Mouse (Mus musculus) CH12.LX (cell line): ENCODE measurements around the gene Zfand2a. TPM values are rescaled to one million over a fixed set of nuclear protein-coding genes. Genes with fewer than 3 reads are reported as not detected.

Source experiments
- DNase-seq: peaks from one replicate; pipeline ENCODE4 v3.0.0-alpha.2; 2013; ENCODE audit errors: extremely low read depth
- H3K27ac ChIP-seq: 2 replicates; pipeline ENCODE4 v1.5.1; 2012; ENCODE audit warnings: low read depth, mild to moderate bottlenecking, control low read depth, moderate library complexity; ENCODE audit not compliant: insufficient read depth
- H3K27me3 ChIP-seq: replicated peaks from 2 replicates; pipeline ENCODE3; 2012; ENCODE audit warnings: inconsistent platforms
- H3K36me3 ChIP-seq, 2 experiments: replicated peaks in 1 of 2; 2 replicates each; pipeline versions ENCODE3 to v1.6.1; 2012; ENCODE audit warnings: inconsistent platforms in 1 of 2, low read length in 1 of 2, mild to moderate bottlenecking in 1 of 2, mixed read lengths in 1 of 2, moderate library complexity in 1 of 2; ENCODE audit not compliant: control insufficient read depth in 1 of 2, insufficient read depth in 1 of 2
- H3K4me1 ChIP-seq, 2 experiments: 2 replicates each; pipeline ENCODE4 v1.6.1; 2012; ENCODE audit warnings: inconsistent platforms in 1 of 2, moderate library complexity in 1 of 2; ENCODE audit not compliant: insufficient read depth in 2 of 2, control insufficient read depth in 1 of 2
- H3K4me2 ChIP-seq: 2 replicates; pipeline ENCODE4 v1.6.1; 2012; ENCODE audit warnings: low read depth, mild to moderate bottlenecking, control low read depth; ENCODE audit not compliant: poor library complexity, insufficient read depth, severe bottlenecking
- H3K4me3 ChIP-seq, 3 experiments: fragments of 150-350 bp in 1 of 3; sonication (generic) in 1 of 3; replicated peaks in 1 of 3; 2 replicates each; pipeline versions ENCODE3 to v1.5.1; 2011 to 2012; ENCODE audit warnings: low read depth in 2 of 3, low read length in 2 of 3, mild to moderate bottlenecking in 2 of 3, moderate library complexity in 2 of 3, control low read depth in 1 of 3, improper control_type of control experiment in 1 of 3, inconsistent platforms in 1 of 3, mixed read lengths in 1 of 3; ENCODE audit not compliant: poor library complexity in 1 of 3
- H3K79me2 ChIP-seq: replicated peaks from 2 replicates; pipeline ENCODE4 v1.6.1; 2012; ENCODE audit warnings: mild to moderate bottlenecking, moderate library complexity; ENCODE audit not compliant: control insufficient read depth, poor library complexity, insufficient read depth, severe bottlenecking; ENCODE audit errors: extremely low read depth
- H3K9ac ChIP-seq: 2 replicates; pipeline ENCODE4 v1.6.1; 2012; ENCODE audit warnings: low read depth, mild to moderate bottlenecking, control low read depth, moderate library complexity; ENCODE audit not compliant: insufficient read depth
- H3K9me3 ChIP-seq: replicated peaks from 2 replicates; pipeline ENCODE3; 2012; ENCODE audit warnings: low read length, inconsistent platforms, mixed read lengths
- BHLHE40 ChIP-seq: IDR thresholded peaks from 2 replicates; pipeline ENCODE4 v1.6.1; 2011; ENCODE audit warnings: mild to moderate bottlenecking, low read depth, low read length, improper control_type of control experiment
- CTCF ChIP-seq, 2 experiments: IDR thresholded peaks in 1 of 2; conservative IDR thresholded peaks in 1 of 2; 2 replicates each; pipeline ENCODE4 v1.5.1; 2011 to 2012; ENCODE audit warnings: low read depth in 2 of 2, low read length in 2 of 2, improper control_type of control experiment in 1 of 2, inconsistent platforms in 1 of 2, mild to moderate bottlenecking in 1 of 2, moderate library complexity in 1 of 2
- E2F4 ChIP-seq: IDR thresholded peaks from 2 replicates; pipeline ENCODE4 v1.6.1; 2011; ENCODE audit warnings: low read depth, low read length, improper control_type of control experiment; ENCODE audit not compliant: insufficient replicate concordance
- EP300 ChIP-seq: IDR thresholded peaks from 2 replicates; pipeline ENCODE4 v1.6.1; 2011; ENCODE audit warnings: low read length, improper control_type of control experiment
- ETS1 ChIP-seq: conservative IDR thresholded peaks from 2 replicates; pipeline ENCODE4 v1.6.1; 2012; ENCODE audit warnings: low read depth, mild to moderate bottlenecking, inconsistent platforms, low read length, improper control_type of control experiment, moderate library complexity
- GABPA ChIP-seq: IDR thresholded peaks from 2 replicates; pipeline ENCODE4 v1.6.1; 2012; ENCODE audit warnings: low read depth, low read length, improper control_type of control experiment, inconsistent platforms; ENCODE audit not compliant: insufficient replicate concordance
- IRF4 ChIP-seq: IDR thresholded peaks from 2 replicates; pipeline ENCODE4 v1.6.1; 2014; ENCODE audit warnings: low read depth, mild to moderate bottlenecking, inconsistent platforms, low read length, improper control_type of control experiment
- JUND ChIP-seq: conservative IDR thresholded peaks from 2 replicates; pipeline ENCODE4 v1.6.1; 2011; ENCODE audit warnings: low read depth, low read length, improper control_type of control experiment
- KAT2A ChIP-seq: IDR thresholded peaks from 2 replicates; pipeline ENCODE4 v1.6.1; 2012; ENCODE audit warnings: low read length, improper control_type of control experiment, inconsistent platforms; ENCODE audit not compliant: insufficient replicate concordance
- MAX ChIP-seq: IDR thresholded peaks from 2 replicates; pipeline ENCODE4 v1.6.1; 2011; ENCODE audit warnings: low read length, improper control_type of control experiment
- MEF2A ChIP-seq: IDR thresholded peaks from 2 replicates; pipeline ENCODE4 v1.6.1; 2014; ENCODE audit warnings: low read depth, mild to moderate bottlenecking, inconsistent platforms, low read length, improper control_type of control experiment, borderline replicate concordance
- MXI1 ChIP-seq: IDR thresholded peaks from 2 replicates; pipeline ENCODE4 v1.6.1; 2011; ENCODE audit warnings: mild to moderate bottlenecking, low read depth, low read length, improper control_type of control experiment
- MYC ChIP-seq: IDR thresholded peaks from 2 replicates; pipeline ENCODE4 v1.6.1; 2011; ENCODE audit warnings: low read depth, mild to moderate bottlenecking, improper control_type of control experiment, low read length
- NELFE ChIP-seq: IDR thresholded peaks from 2 replicates; pipeline ENCODE4 v1.6.1; 2011; ENCODE audit warnings: low read depth, low read length, improper control_type of control experiment
- NRF1 ChIP-seq: IDR thresholded peaks from 2 replicates; pipeline ENCODE4 v1.6.1; 2014; ENCODE audit warnings: low read depth, mild to moderate bottlenecking, inconsistent platforms, low read length, improper control_type of control experiment, moderate library complexity
- PAX5 ChIP-seq: IDR thresholded peaks from 2 replicates; pipeline ENCODE4 v1.6.1; 2012; ENCODE audit warnings: low read length, inconsistent platforms, mixed read lengths
- POLR2AphosphoS2 ChIP-seq: IDR thresholded peaks from 2 replicates; pipeline ENCODE4 v1.6.1; 2011; ENCODE audit warnings: low read depth, low read length, improper control_type of control experiment
- RAD21 ChIP-seq: IDR thresholded peaks from 2 replicates; pipeline ENCODE4 v1.6.1; 2011; ENCODE audit warnings: low read depth, mild to moderate bottlenecking, low read length, improper control_type of control experiment, moderate library complexity
- SIN3A ChIP-seq: IDR thresholded peaks from 2 replicates; pipeline ENCODE4 v1.6.1; 2012; ENCODE audit warnings: low read length, improper control_type of control experiment, inconsistent platforms
- SMC3 ChIP-seq: IDR thresholded peaks from 2 replicates; pipeline ENCODE4 v1.6.1; 2011; ENCODE audit warnings: low read depth, low read length, improper control_type of control experiment
- TBP ChIP-seq: conservative IDR thresholded peaks from 2 replicates; pipeline ENCODE4 v1.6.1; 2011; ENCODE audit warnings: low read depth, low read length, improper control_type of control experiment
- TCF12 ChIP-seq: IDR thresholded peaks from 2 replicates; pipeline ENCODE4 v1.6.1; 2014; ENCODE audit warnings: low read depth, mild to moderate bottlenecking, inconsistent platforms, low read length, improper control_type of control experiment
- UBTF ChIP-seq: IDR thresholded peaks from 2 replicates; pipeline ENCODE4 v1.6.1; 2012; ENCODE audit warnings: low read depth, mild to moderate bottlenecking, inconsistent platforms, low read length, improper control_type of control experiment, moderate library complexity
- ZC3H11A ChIP-seq: IDR thresholded peaks from 2 replicates; pipeline ENCODE4 v1.6.1; 2012; ENCODE audit warnings: low read depth, mild to moderate bottlenecking, inconsistent platforms, low read length, improper control_type of control experiment
- ZMIZ1 ChIP-seq: IDR thresholded peaks from 2 replicates; pipeline ENCODE4 v1.6.1; 2012; ENCODE audit warnings: low read depth, mild to moderate bottlenecking, inconsistent platforms, low read length, improper control_type of control experiment
- ZNF384 ChIP-seq: IDR thresholded peaks from 2 replicates; pipeline ENCODE4 v1.6.1; 2012; ENCODE audit warnings: low read depth, low read length, improper control_type of control experiment, inconsistent platforms
- dilution Hi-C: fragments of 300-500 bp; cut with MboI; formaldehyde crosslinking; loops from 2 replicates; pipeline ENCODE4 v1.14.3; 2020; ENCODE audit warnings: low sequenced_read_pairs; ENCODE audit not compliant: extremely low pct_unique_long_range_greater_than_20kb, extremely low pct_ligation_motif_present
- in situ Hi-C: fragments of 300-500 bp; cut with MboI; formaldehyde crosslinking; loops from 3 replicates; pipeline ENCODE4 v1.14.3; 2019; ENCODE audit warnings: low sequenced_read_pairs, low pct_ligation_motif_present, low pct_unique_long_range_greater_than_20kb, mixed read lengths
- polyA plus RNA-seq: library from polyadenylated mRNA; unstranded; fragments of >175 nt; gene quantifications from 2 replicates; pipeline ENCODE4 v1.2.1, GENCODE M21; 2012; ENCODE audit warnings: low read depth; ENCODE audit not compliant: insufficient read length
- total RNA-seq, 2 experiments: library from RNA; depleted of rRNA; stranded (reverse); fragments of 300-350 nt in 1 of 2; fragments of >200 nt in 1 of 2; gene quantifications; 2 replicates each; pipeline ENCODE4 v1.2.3; 2012 to 2014

Gene Zfand2a
- total and polyA plus RNA-seq, 3 experiments: 5.8 to 13.4 (median 9.2) TPM

GRCm38 (mm10) chr5:139433842-139434568 is 50.3 kb downstream of the Zfand2a start:
- H3K27ac ChIP-seq: no peak overlapping the region
- dilution Hi-C loops: no loop called here
- H3K9ac ChIP-seq: no peak overlapping the region
- H3K79me2 ChIP-seq: no peaks in the 10 kb centered on the region
- H3K4me2 ChIP-seq: no peak overlapping the region
- peaks cover 0 to 10% of the 10 kb centered on the region in 2 experiments; a peak in 2 of 4 replicates for H3K4me1 ChIP-seq
- H3K9me3 ChIP-seq: no peaks in the 10 kb centered on the region
- H3K4me3 ChIP-seq: no peak overlapping the region
- no peaks in the 10 kb centered on the region for H3K27me3 ChIP-seq
- in situ Hi-C loops: no loop called here
- TF ChIP-seq BHLHE40: no peak
- no peak for TF ChIP-seq POLR2AphosphoS2
- no peak for TF ChIP-seq MEF2A
- no peak for TF ChIP-seq MYC
- no peak for TF ChIP-seq KAT2A
- no peak for TF ChIP-seq EP300
- TF ChIP-seq TCF12: no peak
- no peak for TF ChIP-seq UBTF
- no peak for TF ChIP-seq ZMIZ1
- TF ChIP-seq NELFE: no peak
- no peak for TF ChIP-seq CTCF (conservative IDR thresholded peaks at IDR 0.05 in 1 of 2, IDR thresholded peaks at IDR 0.05 in 1 of 2; ENCODE audit: low read depth in 2 of 2, low read length in 2 of 2)
- TF ChIP-seq MXI1: no peak
- TF ChIP-seq, all 38 proteins: peak for 0
- H3K36me3 ChIP-seq: peaks cover 0 to 73% of the 10 kb centered on the region in 2 experiments
- DNase-seq: no peak

- dilution Hi-C loops: no loop called here
- H3K36me3 ChIP-seq: peaks cover 0 to 73% of the 10 kb centered on the region in 2 experiments
- TF ChIP-seq ZNF384 (no peak), PAX5 (no peak), EP300 (no peak), RAD21 (no peak), E2F4 (no peak), IRF4 (no peak), SMC3 (no peak), MYC (no peak), MEF2A (no peak), UBTF (no peak), GABPA (no peak), ZC3H11A (no peak), NRF1 (no peak), JUND (no peak), TBP (no peak), SIN3A (no peak), MAX (no peak), CTCF (conservative IDR thresholded peaks at IDR 0.05 in 1 of 2, IDR thresholded peaks at IDR 0.05 in 1 of 2; ENCODE audit: low read depth in 2 of 2, low read length in 2 of 2) (no peak), ETS1 (no peak), NELFE (no peak)
Observed at GRCm38 (mm10) chr5:139432747-139433508, 51.4 kb downstream of the Zfand2a start.

More at GRCm38 (mm10) chr5:139432747-139433508, 51.4 kb downstream of the Zfand2a start:
- H3K9ac ChIP-seq: no peak overlapping the region
- no peak overlapping the region for H3K27ac ChIP-seq
- no peak overlapping the region for H3K4me3 ChIP-seq
- H3K4me1 ChIP-seq: peaks cover 0 to 10% of the 10 kb centered on the region in 2 experiments; a peak in 2 of 4 replicates
- in situ Hi-C loops: no loop called here
- H3K9me3 ChIP-seq: no peaks in the 10 kb centered on the region
- no peak for DNase-seq
- H3K4me2 ChIP-seq: no peak overlapping the region
- no peaks in the 10 kb centered on the region for H3K27me3 ChIP-seq
- no peaks in the 10 kb centered on the region for H3K79me2 ChIP-seq
